Mouse (Mus musculus) embryonic fibroblast, embryonic 13.5 days (primary cell): ENCODE data around the gene Ap1s2.

ENCODE experiments used
- CTCF ChIP-seq: IDR thresholded peaks from 2 replicates; pipeline ENCODE4 v1.5.1; 2011; ENCODE audit warnings: mild to moderate bottlenecking, control low read depth, low read length, moderate library complexity, borderline replicate concordance; ENCODE audit not compliant: insufficient read depth
- POLR2A ChIP-seq: IDR thresholded peaks from 2 replicates; pipeline ENCODE4 v1.6.1; 2011; ENCODE audit warnings: low read depth, mild to moderate bottlenecking, control low read depth, low read length, moderate library complexity

- TF ChIP-seq CTCF (no peak), POLR2A (no peak)
Observed at GRCm38 (mm10) chrX:163944381-163944780, 35.6 kb downstream of the Ap1s2 start.
